Mouse (Mus musculus) myocyte (in vitro differentiated cells): Measurements from ENCODE around the gene Pipox.

Experiments used
- POLR2A ChIP-seq: IDR thresholded peaks from one replicate; pipeline ENCODE4 v1.6.1; 2011; ENCODE audit warnings: low read depth, mild to moderate bottlenecking, control low read depth, moderate library complexity; ENCODE audit not compliant: insufficient read length
- TCF3 ChIP-seq: IDR thresholded peaks from one replicate; pipeline ENCODE4 v1.6.1; 2011; ENCODE audit warnings: low read depth, control low read depth; ENCODE audit not compliant: insufficient read length

DNA sequence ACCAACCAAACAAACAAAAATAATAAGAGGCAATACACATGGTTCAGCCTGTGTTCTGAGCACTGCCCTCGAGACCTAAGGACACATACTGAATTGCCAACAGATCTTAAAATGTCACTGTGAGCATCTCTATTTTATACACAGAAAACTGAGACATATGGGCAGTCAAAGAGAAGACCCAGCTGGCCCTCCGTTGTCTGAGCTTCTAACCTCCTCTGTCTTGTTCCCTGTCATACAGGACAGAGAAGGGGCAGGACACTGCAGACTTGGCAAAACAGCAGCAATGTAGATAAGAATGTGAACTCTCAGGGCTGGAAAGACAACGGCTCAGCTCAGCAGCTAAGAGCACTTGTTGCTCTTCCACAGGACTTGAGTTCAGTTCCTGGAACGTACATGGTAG lies 14.6 kb upstream of the Pipox start:
- TF ChIP-seq POLR2A, result no peak
- TF ChIP-seq TCF3, result no peak
